In the genomic region with DNA sequence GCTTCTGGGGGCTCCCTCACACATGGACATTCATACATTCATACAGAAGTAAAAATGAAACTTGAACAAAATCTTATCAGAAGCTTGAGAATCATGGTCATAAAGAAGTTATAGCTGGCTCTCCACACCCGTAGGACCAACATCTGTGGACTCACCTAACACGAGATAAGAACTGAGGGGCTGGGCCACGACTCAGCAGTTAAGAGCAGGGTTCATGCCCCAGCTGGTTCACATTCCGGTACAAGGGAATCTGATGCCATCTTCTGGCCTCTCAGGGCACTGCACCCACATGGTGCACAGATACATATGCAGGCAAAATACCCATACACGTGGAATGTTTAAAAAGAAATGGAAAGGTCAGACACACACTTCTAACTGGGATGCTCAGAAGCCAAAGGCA, we compare ENCODE assay signal across 9 mouse cellular contexts. TPM values are rescaled to one million over a fixed set of nuclear protein-coding genes. Genes with fewer than 3 reads are reported as not detected.
DNase-seq lines count a peak whose midpoint lies in the region; ATAC-seq and TF ChIP-seq lines count a peak whose summit lies in the region.
"Had no signal": no experiment of that assay in that cellular context is flagged by ENCODE, and none has a peak within 500 bp of the region (broad histone marks: within the 10 kb centered on the region; RNA-seq: fewer than 3 reads in every experiment).

No protein-coding gene starts in this region.

- no peak overlapping the region for H3K4me2 ChIP-seq in forebrain, postnatal 0 days (ENCODE audit: low read depth)
- H3K4me2 ChIP-seq in forebrain, embryonic 13.5 days: no peak overlapping the region
- H3K4me2 ChIP-seq: neural tube, embryonic 12.5 days had no signal

- no peak overlapping the region for H3K9ac ChIP-seq in forebrain, postnatal 0 days
- H3K9ac ChIP-seq in forebrain, embryonic 13.5 days: no peak overlapping the region
- H3K9ac ChIP-seq: neural tube, embryonic 12.5 days had no signal

- H3K9me3 ChIP-seq in forebrain, postnatal 0 days (ENCODE audit: low read length): no peaks in the 10 kb centered on the region
- H3K9me3 ChIP-seq in forebrain, embryonic 13.5 days (replicated peaks): no peaks in the 10 kb centered on the region
- H3K9me3 ChIP-seq: neural tube, embryonic 12.5 days had no signal

- H3K4me3 ChIP-seq in forebrain, postnatal 0 days (ENCODE audit: low read depth, low read length): no peak overlapping the region
- H3K4me3 ChIP-seq in forebrain, embryonic 13.5 days: no peak overlapping the region
- H3K4me3 ChIP-seq in C2C12 (ENCODE audit: insufficient read depth, poor library complexity, severe bottlenecking): no peak overlapping the region
- H3K4me3 ChIP-seq: neural tube, embryonic 12.5 days had no signal

- H3K36me3 ChIP-seq in forebrain, postnatal 0 days (ENCODE audit: insufficient read depth): no peaks in the 10 kb centered on the region
- H3K36me3 ChIP-seq in forebrain, embryonic 13.5 days (ENCODE audit: poor library complexity, severe bottlenecking): no peaks in the 10 kb centered on the region
- H3K36me3 ChIP-seq in C2C12 (ENCODE audit: control insufficient read depth, insufficient read depth): peaks cover 6% of the 10 kb centered on the region

- no peak overlapping the region for H3K27ac ChIP-seq in forebrain, postnatal 0 days (ENCODE audit: low read depth, low read length)
- H3K27ac ChIP-seq in forebrain, embryonic 13.5 days: no peak overlapping the region
- H3K27ac ChIP-seq: neural tube, embryonic 12.5 days had no signal

- DNase-seq in forebrain, postnatal 0 days: peak; percentile 79
- peak; percentile 36 to 50 for DNase-seq in adrenal gland, postnatal 4 days (ENCODE audit: low spot score in 2 of 2)
- peak; percentile 25 to 63 for DNase-seq in frontal cortex, postnatal 14 days (ENCODE audit: low spot score in 2 of 2)
- peak; percentile 77 for DNase-seq in kidney, postnatal 14 days
- DNase-seq in lung, postnatal 14 days: peak; percentile 82
- DNase-seq in spleen, postnatal 14 days (ENCODE audit: low spot score in 2 of 2): peak; percentile 51 to 74

- ATAC-seq in forebrain, postnatal 0 days: no peak
- no peak for ATAC-seq in forebrain, embryonic 13.5 days

- 31% methylated on average over 5 of the region's 5 CpGs for WGBS in forebrain, postnatal 0 days
- WGBS in forebrain, embryonic 13.5 days: 27% methylated on average over 5 of the region's 5 CpGs

- no peaks in the 10 kb centered on the region for H3K4me1 ChIP-seq in forebrain, postnatal 0 days (ENCODE audit: insufficient read depth)
- H3K4me1 ChIP-seq in forebrain, embryonic 13.5 days: peaks cover 10% of the 10 kb centered on the region

- peaks cover 7% of the 10 kb centered on the region for H3K79me3 ChIP-seq in C2C12 (ENCODE audit: low read depth)

- H3K79me2 ChIP-seq in C2C12 (ENCODE audit: control insufficient read depth, insufficient read depth): peaks cover 15% of the 10 kb centered on the region

- H3K27me3 ChIP-seq in forebrain, postnatal 0 days (ENCODE audit: insufficient read depth, low read length): no peaks in the 10 kb centered on the region
- H3K27me3 ChIP-seq in forebrain, embryonic 13.5 days: no peaks in the 10 kb centered on the region
- no peaks in the 10 kb centered on the region for H3K27me3 ChIP-seq in C2C12 (ENCODE audit: control insufficient read depth, insufficient read depth, insufficient read length)
- H3K27me3 ChIP-seq: neural tube, embryonic 12.5 days had no signal

- no peak overlapping the region for H3ac ChIP-seq in C2C12 (ENCODE audit: control insufficient read depth, insufficient read length, low read depth)

- TF ChIP-seq CTCF in forebrain, postnatal 0 days (IDR thresholded peaks at IDR 0.05; ENCODE audit: low read depth): peak; percentile 89
- TF ChIP-seq CTCF in C2C12 (IDR thresholded peaks at IDR 0.05; ENCODE audit: control insufficient read depth, insufficient read depth, insufficient read length): peak; percentile 86

TF ChIP-seq in C2C12, 6 proteins besides CTCF, POLR2A, EP300 and RAD21:
- TF ChIP-seq MAX (IDR thresholded peaks at IDR 0.05) (peak; percentile 42), FOSL1 (IDR thresholded peaks at IDR 0.05; ENCODE audit: insufficient read depth, low read length, poor library complexity, severe bottlenecking) (no peak)

RNA-seq across cellular contexts. Expression of a gene that starts 3.1 kb away (rescaled TPM):
- total RNA-seq in forebrain, postnatal 0 days (2014; rRNA removed): 7.3 and 19.6 TPM in 2 replicates
- 19.6 and 23.6 TPM in 2 replicates for polyA plus RNA-seq in forebrain, postnatal 0 days (2015; fragmentation: Nextera tagmentation; extraction: Ambion mirVana)
- 10.3 and 11.2 TPM in 2 replicates for polyA plus RNA-seq in forebrain, embryonic 13.5 days (2015; fragmentation: Nextera tagmentation; extraction: Ambion mirVana)
- polyA plus RNA-seq in C2C12 (2012; fragmentation: generic; extraction: Trizol): 38.0 TPM
- 10 to 100 TPM; 26.0 to 28.7 TPM for total RNA-seq in adrenal gland, postnatal 4 days (2021)

RNA-seq across cellular contexts. Expression of a gene that starts 3.2 kb away (rescaled TPM):
- total RNA-seq in forebrain, postnatal 0 days (2014; rRNA removed): 52.1 and 64.8 TPM in 2 replicates
- 24.1 and 34.4 TPM in 2 replicates for polyA plus RNA-seq in forebrain, postnatal 0 days (2015; fragmentation: Nextera tagmentation; extraction: Ambion mirVana)
- 22.8 and 23.6 TPM in 2 replicates for polyA plus RNA-seq in forebrain, embryonic 13.5 days (2015; fragmentation: Nextera tagmentation; extraction: Ambion mirVana)
- polyA plus RNA-seq in C2C12 (2012; fragmentation: generic; extraction: Trizol): 8.6 TPM
- total RNA-seq in adrenal gland, postnatal 4 days (2021): 10 to 100 TPM; 25.8 to 30.4 TPM

RNA-seq across cellular contexts. Expression of a gene that starts 29.2 kb away (rescaled TPM):
- 1.7 and 2.6 TPM in 2 replicates for total RNA-seq in forebrain, postnatal 0 days (2014; rRNA removed)
- polyA plus RNA-seq in forebrain, postnatal 0 days (2015; fragmentation: Nextera tagmentation; extraction: Ambion mirVana): 3.4 and 4.0 TPM in 2 replicates
- 1.6 and 2.8 TPM in 2 replicates for polyA plus RNA-seq in forebrain, embryonic 13.5 days (2015; fragmentation: Nextera tagmentation; extraction: Ambion mirVana)
- polyA plus RNA-seq in C2C12 (2012; fragmentation: generic; extraction: Trizol): 3.7 TPM
- total RNA-seq in adrenal gland, postnatal 4 days (2021): 1 to 10 TPM; 1.0 to 1.1 TPM
